Mouse (Mus musculus) left cerebral cortex, adult 2 months (tissue): ENCODE measurements around the gene Safb. TPM values are rescaled to one million over a fixed set of nuclear protein-coding genes. Genes with fewer than 3 reads are reported as not detected.
"Not testable (repeated sequence)": the region's sequence is repeated elsewhere in the genome, so short reads cannot be mapped to it uniquely, and the experiment has no call there.

Experiments used
- DNase-seq, 2 experiments: peaks; one replicate each; pipeline ENCODE4 v3.0.0; 2021 to 2022; ENCODE audit warnings: low spot score in 2 of 2, mixed read lengths in 1 of 2; ENCODE audit errors: extremely low spot score in 1 of 2
- H3K27ac ChIP-seq: fragments of 200-600 bp; 2 replicates; pipeline ENCODE4 v1.8.1; 2022
- H3K4me3 ChIP-seq: fragments of 200-600 bp; 2 replicates; pipeline ENCODE4 v1.8.1; 2022
- CTCF ChIP-seq: fragments of 200-600 bp; IDR thresholded peaks from 2 replicates; pipeline ENCODE4 v1.8.1; 2022; ENCODE audit warnings: antibody characterized with exemption, mild to moderate bottlenecking, moderate library complexity
- intact Hi-C: fragments of 180-260 bp; cut with DNase I; formaldehyde crosslinking; loops from one replicate; pipeline ENCODE4 v1.15.1; 2025
- total RNA-seq, 2 experiments: library from RNA; stranded (reverse); gene quantifications; 2 replicates each; pipeline ENCODE4 v1.2.3; 2021

Gene Safb
- total RNA-seq, 2 experiments from 2014 or later, result 160 to 168 TPM

- TF ChIP-seq CTCF, result no peak
- no peak for DNase-seq
- intact Hi-C loops, result loop anchor here (5.0 kb wide), 1 partner anchor 148 kb away; the partner anchor contains the start of gene Dus3l
- H3K27ac ChIP-seq, result 0 out of 2 replicates have a peak overlapping the region, but pooled peaks have one; percentile 4
- H3K4me3 ChIP-seq, result peak overlapping the region; percentile 81
Observed at GRCm38 (mm10) chr17:56614391-56615135, 29.9 kb downstream of the Safb start.

- no peak for TF ChIP-seq CTCF
- Histone ChIP-seq H3K4me3 (no peak overlapping the region), H3K27ac (no peak overlapping the region)
- no peak for DNase-seq
- intact Hi-C loops, result no loop called here
Observed at GRCm38 (mm10) chr17:56615136-56615784, 30.6 kb downstream of the Safb start.

- TF ChIP-seq CTCF, result no peak
- H3K4me3 ChIP-seq, result no peak overlapping the region
- H3K27ac ChIP-seq, result no peak overlapping the region
- DNase-seq, result no peak
- intact Hi-C loops, result no loop called here
Observed at GRCm38 (mm10) chr17:56615792-56616191, 31.2 kb downstream of the Safb start.

- no peak overlapping the region for H3K4me3 ChIP-seq
- intact Hi-C loops, result no loop called here
- TF ChIP-seq CTCF, result no peak
- H3K27ac ChIP-seq, result no peak overlapping the region
- DNase-seq, result no peak
Observed at GRCm38 (mm10) chr17:56616725-56617124, 32.1 kb downstream of the Safb start.

GRCm38 (mm10) chr17:56617628-56618027 is 33.0 kb downstream of the Safb start:
- H3K4me3 ChIP-seq, result no peak overlapping the region
- no peak overlapping the region for H3K27ac ChIP-seq
- DNase-seq, result no peak
- no peak for TF ChIP-seq CTCF
- intact Hi-C loops, result no loop called here

GRCm38 (mm10) chr17:56625495-56625894 is 40.9 kb downstream of the Safb start:
- Histone ChIP-seq H3K27ac (no peak overlapping the region), H3K4me3 (no peak overlapping the region; the same call in 1 of the 2 replicates)
- intact Hi-C loops, result no loop called here
- DNase-seq, result no peak
- no peak for TF ChIP-seq CTCF

GRCm38 (mm10) chr17:56626260-56626659 is 41.6 kb downstream of the Safb start:
- intact Hi-C loops, result loop anchor here (2.0 kb wide), 1 partner anchor 43 kb away; no protein-coding TSS in a partner anchor
- TF ChIP-seq CTCF, result no peak
- Histone ChIP-seq H3K27ac (peak overlapping the region; percentile 82), H3K4me3 (peak overlapping the region; percentile 92)
- no peak for DNase-seq

GRCm38 (mm10) chr17:56626754-56627470 is 42.3 kb downstream of the Safb start, which contains the start of gene Lonp1:
Gene Lonp1 (minus strand): TSS chr17:56626887.
- DNase-seq, result peak; percentile 95 to 98
- intact Hi-C loops, result loop anchor here (2.0 kb wide), 1 partner anchor 42 kb away; no protein-coding TSS in a partner anchor
- TF ChIP-seq CTCF, result no peak
- Histone ChIP-seq H3K27ac (peak within 1 kb of the TSS; percentile 82), H3K4me3 (peak within 1 kb of the TSS; percentile 92)

GRCm38 (mm10) chr17:56627530-56628277 is 43.1 kb downstream of the Safb start, which contains the start of gene Catsperd:
Gene Catsperd (plus strand): TSS chr17:56628143.
- intact Hi-C loops, result loop anchor here (2.0 kb wide), 1 partner anchor 41 kb away; no protein-coding TSS in a partner anchor
- no peak for TF ChIP-seq CTCF
- peak within 1 kb of the TSS; percentile 92 for H3K4me3 ChIP-seq
- no peak within 1 kb of the TSS for H3K27ac ChIP-seq
- no peak for DNase-seq

GRCm38 (mm10) chr17:56629800-56630781 is 45.5 kb downstream of the Safb start:
- H3K27ac ChIP-seq, H3K4me3 ChIP-seq, intact Hi-C loops, DNase-seq: not testable (repeated sequence)
